10 mouse cellular contexts compared by ENCODE assay signal in the genomic region with DNA sequence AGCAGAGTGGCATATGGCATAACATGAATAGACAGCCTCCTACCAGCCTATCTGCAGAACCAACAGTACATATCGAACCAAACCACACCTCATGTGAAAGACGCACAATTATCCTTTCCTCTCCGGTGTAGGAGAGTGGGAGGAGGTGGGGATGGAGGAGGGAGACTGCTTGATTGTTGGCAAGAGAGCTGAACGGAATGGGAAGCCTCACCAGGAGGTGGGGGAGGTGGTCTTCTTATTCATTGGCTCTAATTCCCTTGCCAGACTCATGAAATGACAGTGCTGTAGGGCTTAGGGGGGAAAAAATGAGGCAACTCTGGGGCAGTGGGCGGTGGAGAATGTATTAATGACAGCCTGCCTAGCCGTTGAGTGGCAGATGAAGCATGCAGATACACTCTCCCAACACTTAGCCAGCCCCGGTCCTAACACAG.
DNase-seq lines count a peak whose midpoint lies in the region; ATAC-seq and TF ChIP-seq lines count a peak whose summit lies in the region.
"Had no signal": no experiment of that assay in that cellular context is flagged by ENCODE, and none has a peak within 500 bp of the region (broad histone marks: within the 10 kb centered on the region; RNA-seq: fewer than 3 reads in every experiment).

No protein-coding gene starts in this region.

- peak overlapping the region; percentile 25; the same call in 1 of the 2 replicates for H3K4me2 ChIP-seq in kidney, postnatal 0 days (ENCODE audit: low read length)
- peak overlapping the region; percentile 30 for H3K4me2 ChIP-seq in forebrain, embryonic 15.5 days (replicated peaks)
- H3K4me2 ChIP-seq in neural tube, embryonic 14.5 days (ENCODE audit: low read depth, low read length) = no peak overlapping the region; the same call in 1 of the 2 replicates

- no peak for TF ChIP-seq CTCF in kidney, postnatal 0 days (IDR thresholded peaks at IDR 0.05; ENCODE audit: low read depth)

- 19% methylated on average over 7 of the region's 7 CpGs for WGBS in kidney, postnatal 0 days
- 8% methylated on average over 7 of the region's 7 CpGs for WGBS in forebrain, embryonic 15.5 days
- 12% methylated on average over 7 of the region's 7 CpGs for WGBS in neural tube, embryonic 14.5 days

- no peaks in the 10 kb centered on the region for H3K36me3 ChIP-seq in kidney, postnatal 0 days (ENCODE audit: insufficient read depth, low read length)
- H3K36me3 ChIP-seq in forebrain, embryonic 15.5 days = no peaks in the 10 kb centered on the region
- no peaks in the 10 kb centered on the region for H3K36me3 ChIP-seq in neural tube, embryonic 14.5 days (ENCODE audit: control insufficient read depth, insufficient read depth, low read length)

- H3K9me3 ChIP-seq in kidney, postnatal 0 days (replicated peaks; ENCODE audit: low read length) = no peaks in the 10 kb centered on the region
- no peaks in the 10 kb centered on the region for H3K9me3 ChIP-seq in forebrain, embryonic 15.5 days
- no peaks in the 10 kb centered on the region for H3K9me3 ChIP-seq in neural tube, embryonic 14.5 days (ENCODE audit: control insufficient read depth, low read length)

- DNase-seq in kidney, postnatal 0 days (ENCODE audit: low spot score) = no peak
- DNase-seq in kidney, postnatal 4 days = no peak
- DNase-seq in layer of hippocampus, adult 9-11 months = peak; percentile 85
- DNase-seq in spleen, postnatal 14 days (ENCODE audit: low spot score in 2 of 2) = no peak
- DNase-seq in thymus, postnatal 25 days = no peak
- no peak for DNase-seq in gastrocnemius, postnatal 14 days
- DNase-seq: kidney, adult 9 months had no signal

- no peaks in the 10 kb centered on the region for H3K27me3 ChIP-seq in kidney, postnatal 0 days (ENCODE audit: insufficient read depth, low read length)
- no peaks in the 10 kb centered on the region for H3K27me3 ChIP-seq in forebrain, embryonic 15.5 days
- no peaks in the 10 kb centered on the region for H3K27me3 ChIP-seq in neural tube, embryonic 14.5 days (ENCODE audit: control insufficient read depth, insufficient read depth, low read length)

- no peak for ATAC-seq in kidney, postnatal 0 days (replicated peaks; ENCODE audit: low FRiP score, low read depth)
- ATAC-seq in forebrain, embryonic 15.5 days (replicated peaks) = peak; percentile 91
- peak; percentile 53 for ATAC-seq in neural tube, embryonic 14.5 days (ENCODE audit: low read depth)

- no peak overlapping the region for H3K4me3 ChIP-seq in kidney, postnatal 0 days (replicated peaks; ENCODE audit: low read depth, low read length)
- H3K4me3 ChIP-seq in forebrain, embryonic 15.5 days = no peak overlapping the region
- no peak overlapping the region for H3K4me3 ChIP-seq in neural tube, embryonic 14.5 days (ENCODE audit: low read depth, low read length)
- H3K4me3 ChIP-seq: myocyte had no signal

- H3K4me1 ChIP-seq in kidney, postnatal 0 days (replicated peaks; ENCODE audit: insufficient read depth, low read length) = peaks cover 4% of the 10 kb centered on the region
- H3K4me1 ChIP-seq in forebrain, embryonic 15.5 days = peaks cover 22% of the 10 kb centered on the region
- H3K4me1 ChIP-seq in neural tube, embryonic 14.5 days (ENCODE audit: control insufficient read depth, insufficient read depth, low read length) = peaks cover 3% of the 10 kb centered on the region; the same call in 1 of the 2 replicates

- H3K27ac ChIP-seq in kidney, postnatal 0 days = no peak overlapping the region
- H3K27ac ChIP-seq in forebrain, embryonic 15.5 days (replicated peaks) = peak overlapping the region; percentile 85
- H3K27ac ChIP-seq in neural tube, embryonic 14.5 days (ENCODE audit: low read depth, low read length) = 0 out of 2 replicates have a peak overlapping the region, but pooled peaks have one; percentile 22

- H3K9ac ChIP-seq in kidney, postnatal 0 days (ENCODE audit: low read depth, low read length) = no peak overlapping the region
- H3K9ac ChIP-seq in forebrain, embryonic 15.5 days (replicated peaks) = no peak overlapping the region
- no peak overlapping the region for H3K9ac ChIP-seq in neural tube, embryonic 14.5 days (replicated peaks; ENCODE audit: low read depth, low read length)

- intact Hi-C loops in gastrocnemius, postnatal 14 days (cut with DNase I; ENCODE audit: low total_unique reads) = no loop called here
